Mouse (Mus musculus): Measurements from ENCODE around the gene Dixdc1.

DNA sequence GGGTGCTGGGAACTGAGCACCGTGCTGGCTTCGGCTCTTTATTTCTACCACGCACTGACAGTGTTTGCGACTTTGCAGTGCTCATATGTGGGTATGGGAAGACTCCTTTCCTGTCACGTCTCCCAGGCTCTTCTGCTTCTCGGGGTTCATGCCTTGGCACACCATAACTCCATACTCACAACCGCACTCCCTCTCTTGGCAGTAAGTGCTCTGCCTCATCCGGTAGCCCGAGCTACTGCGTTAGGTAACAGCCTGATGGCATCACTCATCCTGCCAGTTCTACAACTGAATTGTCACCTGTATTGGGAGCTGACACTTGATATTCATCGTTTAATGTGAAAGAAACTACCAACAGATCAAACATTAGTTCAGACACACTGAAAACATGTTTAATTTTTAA is 105.0 kb downstream of the Dixdc1 start:
- TF ChIP-seq CTCF (IDR thresholded peaks at IDR 0.05; ENCODE audit: insufficient read depth, low read length): no peak
- TF ChIP-seq POLR2A (IDR thresholded peaks at IDR 0.05; ENCODE audit: borderline replicate concordance, extremely low read depth, low read depth, low read length): no peak

Data from lung, adult 2 months (tissue).